Mouse (Mus musculus) forebrain, embryonic 15.5 days (tissue): Measurements from ENCODE around the gene Nectin2. TPM values are rescaled to one million over a fixed set of nuclear protein-coding genes. Genes with fewer than 3 reads are reported as not detected.

Source experiments
- ATAC-seq: fragments of 200-750 bp; cut with Nextera tagmentation; replicated peaks from 2 replicates; pipeline ENCODE4 v1.8.0; 2017; ENCODE audit warnings: mild to moderate bottlenecking, moderate TSS enrichment, moderate library complexity
- H3K27ac ChIP-seq: fragments of 300-500 bp; sonication (generic); replicated peaks from 2 replicates; pipeline ENCODE4 v1.5.1; 2015; ENCODE audit warnings: mild to moderate bottlenecking, inconsistent platforms
- H3K27me3 ChIP-seq: fragments of 300-500 bp; sonication (generic); 2 replicates; pipeline ENCODE4 v1.6.1; 2015; ENCODE audit warnings: inconsistent platforms
- H3K36me3 ChIP-seq: fragments of 300-500 bp; sonication (generic); 2 replicates; pipeline ENCODE4 v1.6.1; 2015; ENCODE audit warnings: mild to moderate bottlenecking, inconsistent platforms
- H3K4me1 ChIP-seq: fragments of 300-500 bp; sonication (generic); 2 replicates; pipeline ENCODE4 v1.6.1; 2015; ENCODE audit warnings: inconsistent platforms
- H3K4me2 ChIP-seq: fragments of 300-500 bp; sonication (generic); replicated peaks from 2 replicates; pipeline ENCODE4 v1.6.1; 2015; ENCODE audit warnings: mild to moderate bottlenecking, inconsistent platforms
- H3K4me3 ChIP-seq: fragments of 300-500 bp; sonication (generic); 2 replicates; pipeline ENCODE4 v1.5.1; 2015; ENCODE audit warnings: mild to moderate bottlenecking, inconsistent platforms
- H3K9ac ChIP-seq: fragments of 300-500 bp; sonication (generic); replicated peaks from 2 replicates; pipeline ENCODE4 v1.6.1; 2015; ENCODE audit warnings: mild to moderate bottlenecking, inconsistent platforms
- H3K9me3 ChIP-seq: fragments of 300-500 bp; sonication (generic); 2 replicates; pipeline ENCODE4 v1.6.1; 2016; ENCODE audit warnings: inconsistent platforms
- WGBS: fragments of 180-500 bp; shearing (Covaris S2); methylation state at CpG from one replicate; pipeline ENCODE4 v1.1.7; 2015; ENCODE audit warnings: mixed read lengths; 5-methylcytosine and 5-hydroxymethylcytosine counted together
- polyA plus RNA-seq: library from polyadenylated mRNA; unstranded; fragments of >200 nt; fragmentation: Nextera tagmentation; extraction: Ambion mirVana; gene quantifications from 2 replicates; pipeline ENCODE4 v1.2.1, GENCODE M21; 2015

Nectin2 gene
- polyA plus RNA-seq, 1 experiment from 2014 or later, result 45.3 TPM

DNA sequence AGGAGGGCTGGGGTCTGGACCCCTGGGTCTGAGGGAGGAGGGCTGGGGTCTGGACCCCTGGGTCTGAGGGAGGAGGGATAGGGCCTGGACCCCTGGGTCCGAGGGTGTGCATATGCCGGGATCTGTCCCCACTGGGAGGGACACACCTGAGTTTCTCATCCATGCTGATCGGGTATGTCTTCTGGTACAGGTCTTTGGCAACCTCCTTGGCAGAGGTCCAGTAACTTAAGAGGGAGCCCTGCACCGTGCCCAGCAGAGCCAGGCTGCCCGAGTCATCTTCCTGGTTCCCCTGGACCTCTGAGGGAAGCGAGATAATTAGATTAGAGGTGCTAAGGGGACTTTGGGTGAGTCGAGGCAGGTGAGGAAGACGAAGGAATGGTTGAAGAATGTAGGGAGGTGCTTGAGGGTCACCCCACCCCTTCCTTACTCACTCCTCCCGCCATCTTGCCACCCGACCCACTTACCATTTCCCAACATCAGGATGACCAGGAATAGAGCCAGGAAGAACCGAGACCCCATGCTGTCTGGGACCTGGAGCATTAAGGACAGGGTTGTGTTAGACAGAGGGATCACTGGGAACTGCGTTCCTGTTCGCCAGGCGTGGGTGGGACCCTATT lies 77.1 kb downstream of the Nectin2 start:
- H3K4me1 ChIP-seq, result peaks cover 5% of the 10 kb centered on the region; the same call in 1 of the 2 replicates
- 63% methylated on average over 14 of the region's 14 CpGs for WGBS
- H3K4me3 ChIP-seq, result no peak overlapping the region
- no peak overlapping the region for H3K9ac ChIP-seq
- no peak for ATAC-seq
- H3K9me3 ChIP-seq, result no peaks in the 10 kb centered on the region
- no peak overlapping the region for H3K27ac ChIP-seq
- no peak overlapping the region for H3K4me2 ChIP-seq
- H3K36me3 ChIP-seq, result no peaks in the 10 kb centered on the region
- no peaks in the 10 kb centered on the region for H3K27me3 ChIP-seq

DNA sequence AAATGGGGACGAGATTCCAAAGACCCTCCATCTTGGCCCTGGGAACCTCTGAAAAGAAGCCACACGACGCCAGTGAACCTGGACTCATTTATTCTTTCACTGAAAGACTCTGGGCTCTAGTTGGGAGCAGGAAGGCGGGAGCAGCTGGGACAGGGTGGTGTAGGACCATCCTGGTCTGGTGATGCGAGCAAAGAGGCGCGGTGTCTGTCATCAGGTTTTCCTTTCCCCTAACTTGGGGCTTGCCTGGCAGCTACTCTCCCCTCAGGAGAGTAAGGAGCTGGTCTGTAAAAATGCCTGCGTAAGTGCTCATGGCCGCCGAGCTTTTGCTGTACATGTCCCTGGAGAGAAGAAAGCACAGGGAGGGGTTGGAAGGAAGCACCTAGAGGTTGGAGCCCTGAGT lies 78.8 kb downstream of the Nectin2 start:
- no peak overlapping the region for H3K4me3 ChIP-seq
- H3K27ac ChIP-seq, result no peak overlapping the region
- peaks cover 5% of the 10 kb centered on the region; the same call in 1 of the 2 replicates for H3K4me1 ChIP-seq
- H3K36me3 ChIP-seq, result no peaks in the 10 kb centered on the region
- no peak overlapping the region for H3K9ac ChIP-seq
- H3K9me3 ChIP-seq, result no peaks in the 10 kb centered on the region
- whole genome bisulfite sequencing, result 70% methylated on average over 10 of the region's 10 CpGs
- no peak for ATAC-seq
- no peak overlapping the region for H3K4me2 ChIP-seq
- H3K27me3 ChIP-seq, result no peaks in the 10 kb centered on the region

DNA sequence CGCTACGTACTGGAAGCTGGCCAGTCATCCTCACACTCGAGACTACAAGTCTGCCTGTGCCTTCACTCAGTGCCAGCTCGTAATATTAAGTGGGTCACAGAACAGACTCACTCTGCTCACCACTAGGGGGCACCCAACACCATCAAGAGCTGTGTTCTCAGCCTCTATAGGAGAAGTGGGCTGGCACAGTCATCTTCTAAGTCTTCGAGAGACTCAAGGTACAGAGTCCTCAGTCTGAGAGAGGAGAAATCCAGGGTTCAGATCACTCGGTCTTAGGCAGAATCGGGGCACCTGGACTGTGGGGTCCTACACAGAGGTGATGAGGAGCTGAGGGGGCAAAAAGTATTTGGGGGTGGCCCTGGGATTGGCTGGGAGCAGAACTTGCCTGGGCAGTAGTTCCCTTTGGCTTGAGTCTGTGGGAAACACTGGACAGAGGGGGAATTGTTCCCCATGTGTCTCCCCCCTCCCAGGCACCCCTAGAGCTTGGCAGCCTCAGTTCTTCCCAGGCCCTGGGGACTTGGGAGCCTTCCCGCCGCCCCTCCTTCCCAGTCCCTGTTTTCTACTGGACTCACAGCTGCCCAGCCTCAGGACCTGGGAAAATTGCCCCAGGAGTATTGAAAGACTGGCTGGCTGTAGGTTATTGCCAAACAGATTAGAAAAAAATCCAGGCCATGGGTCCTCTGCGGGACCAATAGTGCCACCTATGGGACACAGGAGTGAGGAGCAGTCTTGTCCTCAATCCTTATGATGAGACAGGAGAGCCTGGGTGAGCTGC lies 81.1 kb downstream of the Nectin2 start:
- Histone ChIP-seq H3K9ac (no peak overlapping the region), H3K9me3 (no peaks in the 10 kb centered on the region), H3K27ac (peak overlapping the region; percentile 47), H3K4me1 (peaks cover 13% of the 10 kb centered on the region), H3K4me3 (0 out of 2 replicates have a peak overlapping the region, but pooled peaks have one; percentile 6), H3K27me3 (no peaks in the 10 kb centered on the region), H3K4me2 (peak overlapping the region; percentile 29), H3K36me3 (no peaks in the 10 kb centered on the region)
- ATAC-seq, result peak; percentile 76
- WGBS, result 7% methylated on average over 10 of the region's 10 CpGs

DNA sequence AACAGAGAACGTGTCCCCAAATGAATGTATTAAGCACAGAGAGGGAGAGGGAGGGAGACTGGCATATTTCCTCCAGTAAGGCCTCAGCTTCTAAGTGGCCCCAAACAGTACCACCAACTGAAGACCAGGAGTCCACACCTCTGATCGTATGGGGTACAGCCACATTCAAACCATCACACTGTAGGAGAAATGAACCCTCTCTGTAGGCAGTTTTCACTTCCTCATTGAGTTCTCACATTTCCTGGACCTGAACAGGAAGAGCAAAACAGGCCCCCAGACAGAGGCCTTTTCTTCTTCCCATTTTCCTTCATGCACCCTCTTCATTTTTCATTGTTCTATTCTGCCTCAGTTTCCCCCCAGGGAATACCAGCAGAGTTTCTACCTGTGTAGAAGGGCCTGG lies 82.8 kb downstream of the Nectin2 start:
- no peak for ATAC-seq

DNA sequence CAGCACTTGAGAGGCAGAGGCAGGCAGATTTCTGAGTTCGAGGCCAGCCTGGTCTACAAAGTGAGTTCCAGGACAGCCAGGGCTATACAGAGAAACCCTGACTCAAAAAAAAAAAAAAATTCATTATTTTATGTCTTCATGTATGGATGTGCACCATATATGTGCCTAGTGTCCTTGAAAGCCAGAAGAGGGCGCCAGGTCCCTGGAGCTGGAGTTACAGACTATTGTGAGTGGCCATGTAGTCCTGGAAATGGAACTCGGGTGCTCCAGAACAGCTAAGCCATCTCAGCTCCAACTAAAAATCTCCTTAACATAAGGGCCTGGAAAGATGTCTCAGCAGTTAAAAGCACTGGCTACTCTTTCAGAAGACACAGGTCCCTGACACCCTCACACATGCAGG lies 83.5 kb downstream of the Nectin2 start:
- Histone ChIP-seq H3K9ac (no peak overlapping the region), H3K4me3 (no peak overlapping the region), H3K9me3 (no peaks in the 10 kb centered on the region), H3K36me3 (no peaks in the 10 kb centered on the region), H3K27ac (no peak overlapping the region), H3K4me1 (peaks cover 30% of the 10 kb centered on the region), H3K27me3 (no peaks in the 10 kb centered on the region), H3K4me2 (no peak overlapping the region)
- no peak for ATAC-seq
- WGBS, result 71% methylated on average over 3 of the region's 3 CpGs

More for the DNA sequence above, 82.8 kb downstream of the Nectin2 start:
- no peaks in the 10 kb centered on the region for H3K36me3 ChIP-seq
- H3K9ac ChIP-seq, result no peak overlapping the region
- H3K9me3 ChIP-seq, result no peaks in the 10 kb centered on the region
- WGBS, result 72% methylated on average over 2 of the region's 2 CpGs
- H3K4me2 ChIP-seq, result no peak overlapping the region
- no peak overlapping the region for H3K4me3 ChIP-seq
- H3K4me1 ChIP-seq, result peaks cover 26% of the 10 kb centered on the region
- H3K27ac ChIP-seq, result no peak overlapping the region
- no peaks in the 10 kb centered on the region for H3K27me3 ChIP-seq

Other genes starting within 250 kb of the Nectin2 start
- 4.9 and 5.4 TPM in 2 replicates for gene Bloc1s3, start 242.1 kb downstream of the Nectin2 start, polyA plus RNA-seq
- gene Trappc6a, start 242.1 kb downstream of the Nectin2 start, polyA plus RNA-seq, result 35.3 and 43.0 TPM in 2 replicates
- gene Nkpd1, start 232.6 kb downstream of the Nectin2 start, polyA plus RNA-seq, result 0.66 and 0.75 TPM in 2 replicates
- 37.8 and 40.5 TPM in 2 replicates for gene Ppp1r37, start 187.4 kb downstream of the Nectin2 start, polyA plus RNA-seq
- gene Zfp296, start 173.2 kb downstream of the Nectin2 start, polyA plus RNA-seq, result 0.19 and 0.57 TPM in 2 replicates
- gene Gemin7, start 172.9 kb downstream of the Nectin2 start, polyA plus RNA-seq, result 124 and 127 TPM in 2 replicates
- 61.3 and 64.9 TPM in 2 replicates for gene Clasrp, start 146.0 kb downstream of the Nectin2 start, polyA plus RNA-seq
- 2.6 and 2.7 TPM in 2 replicates for gene Relb, start 121.0 kb downstream of the Nectin2 start, polyA plus RNA-seq
- gene Clptm1, start 85.5 kb downstream of the Nectin2 start, polyA plus RNA-seq, result 92.4 and 99.6 TPM in 2 replicates
- not detected in 2 replicates for gene Apoc2, start 72.5 kb downstream of the Nectin2 start, polyA plus RNA-seq
- gene Gm44805, start 69.1 kb downstream of the Nectin2 start, polyA plus RNA-seq, result not detected in 2 replicates
- gene Apoc4, start 69.0 kb downstream of the Nectin2 start, polyA plus RNA-seq, result not detected in 2 replicates
- gene Apoc1, start 57.8 kb downstream of the Nectin2 start, polyA plus RNA-seq, result 1.2 TPM in 2 replicates
- 236 and 265 TPM in 2 replicates for gene Apoe, start 51.3 kb downstream of the Nectin2 start, polyA plus RNA-seq
- 137 and 147 TPM in 2 replicates for gene Tomm40, start 35.0 kb downstream of the Nectin2 start, polyA plus RNA-seq
- gene Bcam, start 20.5 kb upstream of the Nectin2 start, polyA plus RNA-seq, result 6.8 TPM in 2 replicates
- not detected in 2 replicates for gene Cblc, start 46.3 kb upstream of the Nectin2 start, polyA plus RNA-seq
- 1.0 and 1.3 TPM in 2 replicates for gene Bcl3, start 72.3 kb upstream of the Nectin2 start, polyA plus RNA-seq
- 7.6 and 8.4 TPM in 2 replicates for gene Gm19345, start 101.5 kb upstream of the Nectin2 start, polyA plus RNA-seq
- 0.43 and 0.50 TPM in 2 replicates for gene Ceacam16, start 110.8 kb upstream of the Nectin2 start, polyA plus RNA-seq
- not detected in 2 replicates for gene Ceacam19, start 137.5 kb upstream of the Nectin2 start, polyA plus RNA-seq
- 7.1 and 7.3 TPM in 2 replicates for gene Pvr, start 170.7 kb upstream of the Nectin2 start, polyA plus RNA-seq
- gene Igsf23, start 200.3 kb upstream of the Nectin2 start, polyA plus RNA-seq, result not detected in 2 replicates
- not detected in 2 replicates for gene Ceacam20, start 214.9 kb upstream of the Nectin2 start, polyA plus RNA-seq
- not detected in 2 replicates for gene Nlrp9b, start 241.0 kb upstream of the Nectin2 start, polyA plus RNA-seq